Mouse (Mus musculus): ENCODE data around the gene Mettl5. TPM values are rescaled to one million over a fixed set of nuclear protein-coding genes. Genes with fewer than 3 reads are reported as not detected.

Mettl5 gene
- polyA plus RNA-seq, 1 experiment = 13.1 TPM

- TF ChIP-seq TAL1 (IDR thresholded peaks at IDR 0.05; ENCODE audit: low read length) = no peak
- no peak for TF ChIP-seq GATA1 (IDR thresholded peaks at IDR 0.05; ENCODE audit: low read length)
- Histone ChIP-seq H3K4me1 (ENCODE audit: control insufficient read depth) (no peaks in the 10 kb centered on the region), H3K9me3 (ENCODE audit: control insufficient read depth, low read length) (no peaks in the 10 kb centered on the region), H3K36me3 (ENCODE audit: control insufficient read depth) (peaks cover 56% of the 10 kb centered on the region), H3K4me3 (replicated peaks) (no peak overlapping the region), H3K27me3 (ENCODE audit: control insufficient read depth) (no peaks in the 10 kb centered on the region)
Observed at GRCm38 (mm10) chr2:69837244-69837967, 48.0 kb downstream of the Mettl5 start.

- TF ChIP-seq TAL1 (IDR thresholded peaks at IDR 0.05; ENCODE audit: low read length) (no peak), GATA1 (IDR thresholded peaks at IDR 0.05; ENCODE audit: low read length) (no peak)
- Histone ChIP-seq H3K9me3 (ENCODE audit: control insufficient read depth, low read length) (no peaks in the 10 kb centered on the region), H3K4me1 (ENCODE audit: control insufficient read depth) (peaks cover 31% of the 10 kb centered on the region), H3K36me3 (ENCODE audit: control insufficient read depth) (peaks cover 84% of the 10 kb centered on the region), H3K4me3 (replicated peaks) (no peak overlapping the region), H3K27me3 (ENCODE audit: control insufficient read depth) (no peaks in the 10 kb centered on the region)
Observed at GRCm38 (mm10) chr2:69830116-69830515, 55.3 kb downstream of the Mettl5 start.

- Histone ChIP-seq H3K4me3 (replicated peaks) (no peak overlapping the region), H3K9me3 (ENCODE audit: control insufficient read depth, low read length) (no peaks in the 10 kb centered on the region), H3K36me3 (ENCODE audit: control insufficient read depth) (peaks cover 84% of the 10 kb centered on the region), H3K27me3 (ENCODE audit: control insufficient read depth) (no peaks in the 10 kb centered on the region), H3K4me1 (ENCODE audit: control insufficient read depth) (peaks cover 35% of the 10 kb centered on the region)
- TF ChIP-seq GATA1 (IDR thresholded peaks at IDR 0.05; ENCODE audit: low read length) (no peak), TAL1 (IDR thresholded peaks at IDR 0.05; ENCODE audit: low read length) (no peak)
Observed at GRCm38 (mm10) chr2:69829680-69830079, 55.7 kb downstream of the Mettl5 start.

GRCm38 (mm10) chr2:69828031-69828430 is 57.4 kb downstream of the Mettl5 start:
- TF ChIP-seq TAL1 (IDR thresholded peaks at IDR 0.05; ENCODE audit: low read length) = no peak
- no peak for TF ChIP-seq GATA1 (IDR thresholded peaks at IDR 0.05; ENCODE audit: low read length)
- Histone ChIP-seq H3K27me3 (ENCODE audit: control insufficient read depth) (no peaks in the 10 kb centered on the region), H3K9me3 (ENCODE audit: control insufficient read depth, low read length) (no peaks in the 10 kb centered on the region), H3K36me3 (ENCODE audit: control insufficient read depth) (peaks cover 76% of the 10 kb centered on the region), H3K4me1 (ENCODE audit: control insufficient read depth) (peaks cover 51% of the 10 kb centered on the region), H3K4me3 (replicated peaks) (no peak overlapping the region)

- Histone ChIP-seq H3K27me3 (ENCODE audit: control insufficient read depth) (no peaks in the 10 kb centered on the region), H3K36me3 (ENCODE audit: control insufficient read depth) (peaks cover 63% of the 10 kb centered on the region), H3K9me3 (ENCODE audit: control insufficient read depth, low read length) (no peaks in the 10 kb centered on the region), H3K4me1 (ENCODE audit: control insufficient read depth) (peaks cover 64% of the 10 kb centered on the region), H3K4me3 (replicated peaks) (no peak overlapping the region)
- TF ChIP-seq TAL1 (IDR thresholded peaks at IDR 0.05; ENCODE audit: low read length) (no peak), GATA1 (IDR thresholded peaks at IDR 0.05; ENCODE audit: low read length) (no peak)
Observed at GRCm38 (mm10) chr2:69826380-69826779, 59.0 kb downstream of the Mettl5 start.

DNA sequence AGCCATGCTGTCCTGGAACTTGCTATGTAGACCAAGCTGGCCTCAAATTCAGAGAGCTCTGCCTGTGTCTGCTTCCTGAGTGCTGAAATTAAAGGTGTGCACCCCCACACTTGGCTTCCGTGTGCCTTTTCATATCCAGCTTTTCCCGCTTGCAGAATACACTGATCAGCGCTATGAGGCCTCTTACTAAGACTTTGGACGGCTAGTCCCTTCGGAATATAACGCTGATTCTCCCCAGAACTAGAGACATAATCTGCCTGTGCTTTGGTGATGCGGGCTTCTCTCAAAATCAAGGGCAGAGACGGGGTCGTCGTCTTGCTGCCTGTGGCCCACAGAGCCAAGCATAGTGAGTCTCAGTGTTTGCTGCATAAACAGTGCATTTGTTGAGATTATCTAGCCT is 59.5 kb downstream of the Mettl5 start:
- H3K9me3 ChIP-seq (ENCODE audit: control insufficient read depth, low read length) = no peaks in the 10 kb centered on the region
- peaks cover 67% of the 10 kb centered on the region for H3K4me1 ChIP-seq (ENCODE audit: control insufficient read depth)
- TF ChIP-seq TAL1 (IDR thresholded peaks at IDR 0.05; ENCODE audit: low read length) = no peak
- TF ChIP-seq GATA1 (IDR thresholded peaks at IDR 0.05; ENCODE audit: low read length) = no peak
- H3K4me3 ChIP-seq (replicated peaks) = no peak overlapping the region
- H3K36me3 ChIP-seq (ENCODE audit: control insufficient read depth) = peaks cover 58% of the 10 kb centered on the region
- H3K27me3 ChIP-seq (ENCODE audit: control insufficient read depth) = no peaks in the 10 kb centered on the region

- Histone ChIP-seq H3K9me3 (ENCODE audit: control insufficient read depth, low read length) (no peaks in the 10 kb centered on the region), H3K27me3 (ENCODE audit: control insufficient read depth) (no peaks in the 10 kb centered on the region), H3K36me3 (ENCODE audit: control insufficient read depth) (peaks cover 33% of the 10 kb centered on the region), H3K4me1 (ENCODE audit: control insufficient read depth) (peaks cover 73% of the 10 kb centered on the region), H3K4me3 (replicated peaks) (peak overlapping the region; percentile 87)
- TF ChIP-seq TAL1 (IDR thresholded peaks at IDR 0.05; ENCODE audit: low read length) (no peak), GATA1 (IDR thresholded peaks at IDR 0.05; ENCODE audit: low read length) (no peak)
Observed at GRCm38 (mm10) chr2:69823129-69823677, 62.2 kb downstream of the Mettl5 start.

DNA sequence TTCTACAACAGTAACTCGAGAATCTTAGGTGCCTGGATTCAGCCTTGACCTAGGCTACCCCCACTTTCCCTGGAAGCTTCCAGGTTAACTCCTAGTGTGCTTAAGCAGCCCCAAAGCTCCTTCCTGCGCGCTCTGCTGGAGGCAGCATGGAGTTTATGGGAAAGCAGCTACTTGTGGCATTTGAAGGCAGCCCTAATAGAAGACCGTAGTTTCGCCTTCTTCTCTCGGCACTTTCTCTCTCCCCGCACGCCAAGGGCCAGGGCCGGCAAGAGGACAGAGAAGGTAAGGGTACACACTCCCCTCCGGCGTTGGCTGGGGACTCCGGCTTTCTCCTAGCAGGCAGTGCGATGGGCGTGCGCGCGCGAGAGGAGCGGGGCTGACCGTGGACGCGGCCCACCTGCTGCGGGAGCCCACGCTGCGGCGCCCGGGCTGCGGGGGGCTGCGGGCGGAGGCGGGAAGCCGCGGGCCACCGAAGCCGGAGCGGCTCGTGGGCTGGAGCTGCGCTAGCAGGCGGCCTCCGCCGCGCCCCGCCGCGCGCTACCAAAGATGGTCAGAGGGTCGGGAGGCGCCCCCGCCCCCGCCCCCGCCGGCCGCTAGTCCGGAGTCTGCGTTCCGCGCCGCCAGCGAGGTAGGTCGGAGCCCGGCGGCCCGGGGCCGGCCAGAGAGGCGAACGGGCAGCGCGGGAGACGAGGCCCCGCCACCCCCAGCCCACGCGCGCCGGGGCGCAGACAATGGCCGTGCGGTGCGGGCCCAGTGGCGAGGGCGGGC is 62.9 kb downstream of the Mettl5 start:
- H3K36me3 ChIP-seq (ENCODE audit: control insufficient read depth) = peaks cover 29% of the 10 kb centered on the region
- TF ChIP-seq GATA1 (IDR thresholded peaks at IDR 0.05; ENCODE audit: low read length) (no peak), TAL1 (IDR thresholded peaks at IDR 0.05; ENCODE audit: low read length) (no peak)
- no peaks in the 10 kb centered on the region for H3K9me3 ChIP-seq (ENCODE audit: control insufficient read depth, low read length)
- H3K4me1 ChIP-seq (ENCODE audit: control insufficient read depth) = peaks cover 76% of the 10 kb centered on the region
- H3K4me3 ChIP-seq (replicated peaks) = peak overlapping the region; percentile 87
- no peaks in the 10 kb centered on the region for H3K27me3 ChIP-seq (ENCODE audit: control insufficient read depth)

DNA sequence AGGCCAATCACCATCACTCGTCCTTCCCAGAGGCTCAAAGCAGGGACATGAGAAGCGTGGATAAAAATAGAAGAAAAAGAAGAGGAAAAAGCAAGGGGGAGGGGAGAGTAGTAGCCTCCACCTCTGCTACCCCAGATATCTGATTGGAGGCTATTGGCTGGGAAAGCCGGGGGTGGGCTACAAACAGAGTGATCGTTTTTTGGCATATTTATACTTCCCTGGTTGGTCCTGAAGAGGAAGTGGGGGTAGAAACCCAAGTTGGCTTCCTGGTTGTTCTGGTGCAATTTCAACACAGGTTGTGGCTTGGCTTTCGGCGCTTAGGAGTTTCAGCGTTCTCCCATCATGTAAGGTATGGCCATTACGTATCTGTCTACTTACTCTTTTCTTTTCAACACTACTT is 63.7 kb downstream of the Mettl5 start, which contains the start of gene Klhl23:
Klhl23 (plus strand) TSS at position 234 of the 400 bp plus-strand sequence.
- Histone ChIP-seq H3K9me3 (ENCODE audit: control insufficient read depth, low read length) (no peaks in the 10 kb centered on the region), H3K4me3 (replicated peaks) (peak within 1 kb of the TSS; percentile 87), H3K36me3 (ENCODE audit: control insufficient read depth) (peaks cover 24% of the 10 kb centered on the region), H3K27me3 (ENCODE audit: control insufficient read depth) (no peaks in the 10 kb centered on the region), H3K4me1 (ENCODE audit: control insufficient read depth) (peaks cover 82% of the 10 kb centered on the region)
- no peak for TF ChIP-seq TAL1 (IDR thresholded peaks at IDR 0.05; ENCODE audit: low read length)
- no peak for TF ChIP-seq GATA1 (IDR thresholded peaks at IDR 0.05; ENCODE audit: low read length)

Other genes with a start within 250 kb of the Mettl5 start
- not detected in 2 replicates for gene Bbs5, start 238.4 kb downstream of the Mettl5 start, polyA plus RNA-seq (2012)
- gene Klhl41, start 215.5 kb downstream of the Mettl5 start, polyA plus RNA-seq (2012) = not detected in 2 replicates
- 0.01 TPM in 1 of 2 replicates, not detected in the other for gene Fastkd1, start 172.1 kb downstream of the Mettl5 start, polyA plus RNA-seq (2012)
- gene Ppig, start 163.1 kb downstream of the Mettl5 start, polyA plus RNA-seq (2012) = 1.9 and 2.5 TPM in 2 replicates
- gene Ccdc173, start 96.0 kb downstream of the Mettl5 start, polyA plus RNA-seq (2012) = not detected in 2 replicates
- 0.64 and 0.77 TPM in 2 replicates for gene Phospho2, start 96.0 kb downstream of the Mettl5 start, polyA plus RNA-seq (2012)
- 0.05 and 0.09 TPM in 2 replicates for gene Klhl23, start 63.7 kb downstream of the Mettl5 start, polyA plus RNA-seq (2012)
- gene Ssb, start 24.1 kb downstream of the Mettl5 start, polyA plus RNA-seq (2012) = 1.2 and 1.5 TPM in 2 replicates
- gene Ubr3, start 11.6 kb upstream of the Mettl5 start, polyA plus RNA-seq (2012) = 0.38 and 0.43 TPM in 2 replicates
- under 0.01 TPM in 1 of 2 replicates, not detected in the other for gene Myo3b, start 153.5 kb upstream of the Mettl5 start, polyA plus RNA-seq (2012)